Mouse (Mus musculus): ENCODE data around the gene Ackr3. TPM values are rescaled to one million over a fixed set of nuclear protein-coding genes. Genes with fewer than 3 reads are reported as not detected.

Ackr3 gene
- 10 to 100 TPM; 26.3 to 60.8 TPM for total RNA-seq (2021)
- long read RNA-seq, experiment 1, transcript Ackr3-201 (2 exons, 3,065 nt) = major isoform, 84 of 145 reads
- long read RNA-seq, experiment 1, partial matches to known transcripts = 0 of 145 reads
- long read RNA-seq, experiment 1, other reads (novel, unspliced or antisense) = 60 of 145 reads
- long read RNA-seq, experiment 2, transcript Ackr3-201 (2 exons, 3,065 nt) = major isoform, 46 of 62 reads
- long read RNA-seq, experiment 2, partial matches to known transcripts = 0 of 62 reads
- long read RNA-seq, experiment 2, other reads (novel, unspliced or antisense) = 16 of 62 reads

GRCm38 (mm10) chr1:90203783-90204690 lies at the start of gene Ackr3:
TSS of gene Ackr3 (plus strand) at chr1:90203980.
- peak; percentile 86 for DNase-seq

GRCm38 (mm10) chr1:90156589-90156988 lies 47.2 kb upstream of the Ackr3 start:
- DNase-seq = no peak

- DNase-seq = no peak
Measured at GRCm38 (mm10) chr1:90159927-90160326, 43.9 kb upstream of the Ackr3 start.

GRCm38 (mm10) chr1:90161623-90162022 lies 42.2 kb upstream of the Ackr3 start:
- DNase-seq = no peak

- DNase-seq = no peak
Measured at GRCm38 (mm10) chr1:90162379-90162857, 41.4 kb upstream of the Ackr3 start.

GRCm38 (mm10) chr1:90163161-90163560 lies 40.6 kb upstream of the Ackr3 start:
- no peak for DNase-seq

GRCm38 (mm10) chr1:90164319-90164718 lies 39.5 kb upstream of the Ackr3 start:
- DNase-seq = no peak

- DNase-seq = no peak
Measured at GRCm38 (mm10) chr1:90174338-90174737, 29.4 kb upstream of the Ackr3 start.

- DNase-seq = no peak
Measured at GRCm38 (mm10) chr1:90176223-90176622, 27.6 kb upstream of the Ackr3 start.

- DNase-seq = no peak
Measured at GRCm38 (mm10) chr1:90177565-90177964, 26.2 kb upstream of the Ackr3 start.

GRCm38 (mm10) chr1:90177978-90178377 lies 25.8 kb upstream of the Ackr3 start:
- DNase-seq = no peak

- DNase-seq = no peak
Measured at GRCm38 (mm10) chr1:90180479-90180878, 23.3 kb upstream of the Ackr3 start.

- DNase-seq = no peak
Measured at GRCm38 (mm10) chr1:90180966-90181699, 22.6 kb upstream of the Ackr3 start.

- no peak for DNase-seq
Measured at GRCm38 (mm10) chr1:90182521-90182920, 21.3 kb upstream of the Ackr3 start.

GRCm38 (mm10) chr1:90183602-90184001 lies 20.2 kb upstream of the Ackr3 start:
- DNase-seq = no peak

GRCm38 (mm10) chr1:90186173-90186572 lies 17.6 kb upstream of the Ackr3 start:
- no peak for DNase-seq

- no peak for DNase-seq
Measured at GRCm38 (mm10) chr1:90186874-90187273, 16.9 kb upstream of the Ackr3 start.

- DNase-seq = no peak
Measured at GRCm38 (mm10) chr1:90189046-90189445, 14.7 kb upstream of the Ackr3 start.

- DNase-seq = no peak
Measured at GRCm38 (mm10) chr1:90201246-90201645, 2.5 kb upstream of the Ackr3 start.

- no peak for DNase-seq
Measured at GRCm38 (mm10) chr1:90201655-90202054, 2.1 kb upstream of the Ackr3 start.

GRCm38 (mm10) chr1:90202207-90202978 lies 1.4 kb upstream of the Ackr3 start:
- peak; percentile 87 for DNase-seq

GRCm38 (mm10) chr1:90203341-90203740 lies 439 bp upstream of the Ackr3 start:
- no peak for DNase-seq

Data from adrenal gland, postnatal 10 days (tissue).